Mouse (Mus musculus) forebrain, postnatal 0 days (tissue): ENCODE data around the gene Rtn2. TPM values are rescaled to one million over a fixed set of nuclear protein-coding genes. Genes with fewer than 3 reads are reported as not detected.

Experiments used
- ATAC-seq: fragments of 200-750 bp; cut with Nextera tagmentation; 2 replicates; pipeline ENCODE4 v1.8.0; 2017; ENCODE audit warnings: mild to moderate bottlenecking, moderate library complexity
- DNase-seq: peaks from one replicate; pipeline ENCODE4 v3.0.0-alpha.2; 2015
- H3K27ac ChIP-seq: fragments of 300-500 bp; sonication (generic); 2 replicates; pipeline ENCODE4 v1.5.1; 2014; ENCODE audit warnings: low read depth, mild to moderate bottlenecking, antibody characterized with exemption, low read length, moderate library complexity, mixed read lengths
- H3K27me3 ChIP-seq: fragments of 300-500 bp; sonication (generic); 2 replicates; pipeline ENCODE4 v1.6.1; 2014; ENCODE audit warnings: mild to moderate bottlenecking, low read length, mixed read lengths; ENCODE audit not compliant: insufficient read depth
- H3K36me3 ChIP-seq: fragments of 300-500 bp; sonication (generic); 2 replicates; pipeline ENCODE4 v1.6.1; 2014; ENCODE audit warnings: mild to moderate bottlenecking, moderate library complexity; ENCODE audit not compliant: insufficient read depth
- H3K4me1 ChIP-seq: fragments of 300-500 bp; sonication (generic); 2 replicates; pipeline ENCODE4 v1.6.1; 2014; ENCODE audit warnings: antibody characterized with exemption; ENCODE audit not compliant: insufficient read depth
- H3K4me2 ChIP-seq: fragments of 300-500 bp; sonication (generic); 2 replicates; pipeline ENCODE4 v1.6.1; 2014; ENCODE audit warnings: low read depth, mild to moderate bottlenecking, moderate library complexity
- H3K4me3 ChIP-seq: fragments of 300-500 bp; sonication (generic); 2 replicates; pipeline ENCODE4 v1.5.1; 2014; ENCODE audit warnings: low read depth, low read length, mixed read lengths
- H3K9ac ChIP-seq: fragments of 300-500 bp; sonication (generic); 2 replicates; pipeline ENCODE4 v1.6.1; 2014; ENCODE audit warnings: mild to moderate bottlenecking
- H3K9me3 ChIP-seq: fragments of 300-500 bp; sonication (generic); 2 replicates; pipeline ENCODE4 v1.6.1; 2016; ENCODE audit warnings: low read length
- CTCF ChIP-seq: sonication (generic); IDR thresholded peaks from 2 replicates; pipeline ENCODE4 v1.5.1; 2016; ENCODE audit warnings: antibody characterized with exemption, control low read depth, low read depth
- WGBS: fragments of 180-500 bp; shearing (Covaris S2); extraction: QIAGEN DNeasy Blood & Tissue Kit; methylation state at CpG from one replicate; pipeline ENCODE4 v1.1.7; 2014; 5-methylcytosine and 5-hydroxymethylcytosine counted together
- polyA plus RNA-seq: library from polyadenylated mRNA; unstranded; fragments of >200 nt; fragmentation: Nextera tagmentation; extraction: Ambion mirVana; gene quantifications from 2 replicates; pipeline ENCODE4 v1.2.1, GENCODE M21; 2015
- total RNA-seq: library from RNA; depleted of rRNA; stranded (reverse); fragments of >200 nt; gene quantifications from 2 replicates; pipeline ENCODE4 v1.2.3, GENCODE M21; 2014

The Rtn2 gene
- total and polyA plus RNA-seq, 2 experiments from 2014 or later: 126 to 154 TPM

- no peak for TF ChIP-seq CTCF
- no peak overlapping the region for H3K4me2 ChIP-seq
- no peak overlapping the region for H3K9ac ChIP-seq
- peaks cover 21% of the 10 kb centered on the region for H3K36me3 ChIP-seq
- H3K4me1 ChIP-seq: peaks cover 15% of the 10 kb centered on the region
- H3K27ac ChIP-seq: no peak overlapping the region
- H3K27me3 ChIP-seq: no peaks in the 10 kb centered on the region
- WGBS: 81% methylated on average over 10 of the region's 10 CpGs
- DNase-seq (no peak), ATAC-seq (no peak)
- H3K9me3 ChIP-seq: no peaks in the 10 kb centered on the region
- no peak overlapping the region for H3K4me3 ChIP-seq
Measured at GRCm38 (mm10) chr7:19267051-19267450, 15.4 kb upstream of the Rtn2 start.

- H3K4me1 ChIP-seq: peaks cover 15% of the 10 kb centered on the region
- peak overlapping the region; percentile 95 for H3K4me2 ChIP-seq
- WGBS: 61% methylated on average over 10 of the region's 10 CpGs
- H3K27ac ChIP-seq: peak overlapping the region; percentile 29; the same call in 1 of the 2 replicates
- no peak for TF ChIP-seq CTCF
- no peak overlapping the region for H3K9ac ChIP-seq
- ATAC-seq (no peak), DNase-seq (no peak)
- peaks cover 4% of the 10 kb centered on the region; the same call in 1 of the 2 replicates for H3K36me3 ChIP-seq
- H3K9me3 ChIP-seq: no peaks in the 10 kb centered on the region
- H3K4me3 ChIP-seq: peak overlapping the region; percentile 72
- H3K27me3 ChIP-seq: no peaks in the 10 kb centered on the region
Measured at GRCm38 (mm10) chr7:19268993-19269681, 13.3 kb upstream of the Rtn2 start.

GRCm38 (mm10) chr7:19269721-19270441 lies 12.5 kb upstream of the Rtn2 start:
- ATAC-seq: no peak

GRCm38 (mm10) chr7:19270509-19271237 lies 11.8 kb upstream of the Rtn2 start:
- TF ChIP-seq CTCF: no peak
- Histone ChIP-seq H3K9me3 (no peaks in the 10 kb centered on the region), H3K27me3 (no peaks in the 10 kb centered on the region; the same call in 1 of the 2 replicates), H3K27ac (peak overlapping the region; percentile 29; the same call in 1 of the 2 replicates), H3K36me3 (no peaks in the 10 kb centered on the region), H3K4me3 (peak overlapping the region; percentile 72), H3K9ac (peak overlapping the region; percentile 66), H3K4me1 (peaks cover 15% of the 10 kb centered on the region), H3K4me2 (peak overlapping the region; percentile 95)
- 2% methylated on average over 16 of the region's 21 CpGs for WGBS
- ATAC-seq (no peak), DNase-seq (peak; percentile 30)

More at GRCm38 (mm10) chr7:19269721-19270441, 12.5 kb upstream of the Rtn2 start:
- no peaks in the 10 kb centered on the region for H3K27me3 ChIP-seq
- peak overlapping the region; percentile 72 for H3K4me3 ChIP-seq
- peak overlapping the region; percentile 66 for H3K9ac ChIP-seq
- no peak for DNase-seq
- peaks cover 15% of the 10 kb centered on the region for H3K4me1 ChIP-seq
- H3K9me3 ChIP-seq: no peaks in the 10 kb centered on the region
- H3K4me2 ChIP-seq: peak overlapping the region; percentile 95
- TF ChIP-seq CTCF: no peak
- WGBS: 9% methylated on average over 17 of the region's 19 CpGs
- no peaks in the 10 kb centered on the region for H3K36me3 ChIP-seq
- H3K27ac ChIP-seq: peak overlapping the region; percentile 29; the same call in 1 of the 2 replicates

- WGBS: 2% methylated on average over 52 of the region's 62 CpGs
- TF ChIP-seq CTCF: peak; percentile 30
- no peaks in the 10 kb centered on the region; the same call in 1 of the 2 replicates for H3K27me3 ChIP-seq
- peak within 1 kb of the TSS; percentile 78 for H3K27ac ChIP-seq
- no peaks in the 10 kb centered on the region for H3K36me3 ChIP-seq
- H3K4me1 ChIP-seq: peaks cover 15% of the 10 kb centered on the region
- peak within 1 kb of the TSS; percentile 72 for H3K4me3 ChIP-seq
- DNase-seq (peak; percentile 91), ATAC-seq (peak; percentile 91)
- H3K4me2 ChIP-seq: peak within 1 kb of the TSS; percentile 95
- H3K9ac ChIP-seq: peak within 1 kb of the TSS; percentile 66
- H3K9me3 ChIP-seq: no peaks in the 10 kb centered on the region
Measured at GRCm38 (mm10) chr7:19271238-19272172, 10.9 kb upstream of the Rtn2 start, which contains the start of gene Vasp. TSS of gene Vasp (minus strand) at chr7:19271817.
